Mouse (Mus musculus) bone marrow, adult 2 months (tissue): ENCODE results near the gene Fam183b. TPM values are rescaled to one million over a fixed set of nuclear protein-coding genes. Genes with fewer than 3 reads are reported as not detected.
"Not testable (repeated sequence)": the region's sequence is repeated elsewhere in the genome, so short reads cannot be mapped to it uniquely, and the experiment has no call there.

ENCODE experiments used
- H3K27ac ChIP-seq: fragments of 200-500 bp; 2 replicates; pipeline ENCODE4 v1.5.1; 2012; ENCODE audit warnings: low read depth, mild to moderate bottlenecking, control low read depth, inconsistent platforms, low read length; ENCODE audit not compliant: control insufficient read depth, poor library complexity, insufficient read depth
- H3K4me1 ChIP-seq: fragments of 200-500 bp; 2 replicates; pipeline ENCODE4 v1.6.1; 2011; ENCODE audit warnings: low read length; ENCODE audit not compliant: control insufficient read depth, insufficient read depth
- H3K4me3 ChIP-seq: fragments of 200-500 bp; replicated peaks from 2 replicates; pipeline ENCODE3; 2011; ENCODE audit warnings: mild to moderate bottlenecking, low read depth, low read length, control low read depth; ENCODE audit not compliant: control insufficient read depth
- CTCF ChIP-seq: fragments of 200-500 bp; IDR thresholded peaks from 2 replicates; pipeline ENCODE4 v1.5.1; 2011; ENCODE audit warnings: low read length, control low read depth; ENCODE audit not compliant: control insufficient read depth, insufficient read depth
- POLR2A ChIP-seq: fragments of 200-500 bp; IDR thresholded peaks from 2 replicates; pipeline ENCODE4 v1.6.1; 2011; ENCODE audit warnings: low read depth, mild to moderate bottlenecking, control low read depth, low read length, borderline replicate concordance; ENCODE audit not compliant: control insufficient read depth
- WGBS: fragments of 180-500 bp; shearing (Covaris S2); methylation state at CpG from one replicate; pipeline ENCODE4 v1.1.7; 2018; 5-methylcytosine and 5-hydroxymethylcytosine counted together
- polyA plus RNA-seq: library from polyadenylated mRNA; stranded (reverse); fragments of >200 nt; gene quantifications from 2 replicates; pipeline ENCODE4 v1.2.4, GENCODE M21; 2011; ENCODE audit warnings: low replicate concordance; ENCODE audit not compliant: missing spikeins, insufficient read depth, insufficient read length

The Fam183b gene
- polyA plus RNA-seq, 1 experiment, result not detected

DNA sequence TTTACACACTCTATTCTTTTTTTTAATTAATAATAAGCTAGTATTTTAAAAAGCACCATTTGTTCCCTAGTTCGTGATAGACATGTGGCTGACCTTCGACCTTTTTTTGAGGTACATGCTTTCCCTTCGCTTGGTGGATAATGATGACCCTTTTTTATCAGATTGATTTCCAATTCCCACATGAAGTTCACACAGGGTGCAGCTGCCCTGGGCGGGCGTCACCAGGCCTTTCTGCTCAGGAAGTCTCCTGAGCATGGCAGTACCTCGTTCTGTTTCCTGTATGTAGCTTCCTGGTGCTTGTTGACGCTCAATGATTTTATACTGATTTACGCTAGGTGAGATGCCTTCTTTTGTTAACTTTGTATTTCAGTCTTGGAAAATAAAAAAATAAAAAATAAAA is 13.4 kb downstream of the Fam183b start:
- WGBS, result 43% methylated on average over 8 of the region's 8 CpGs
- Histone ChIP-seq H3K27ac (no peak overlapping the region), H3K4me3 (no peak overlapping the region), H3K4me1 (no peaks in the 10 kb centered on the region; the same call in 1 of the 2 replicates)
- TF ChIP-seq POLR2A, result no peak
- TF ChIP-seq CTCF, result no peak

DNA sequence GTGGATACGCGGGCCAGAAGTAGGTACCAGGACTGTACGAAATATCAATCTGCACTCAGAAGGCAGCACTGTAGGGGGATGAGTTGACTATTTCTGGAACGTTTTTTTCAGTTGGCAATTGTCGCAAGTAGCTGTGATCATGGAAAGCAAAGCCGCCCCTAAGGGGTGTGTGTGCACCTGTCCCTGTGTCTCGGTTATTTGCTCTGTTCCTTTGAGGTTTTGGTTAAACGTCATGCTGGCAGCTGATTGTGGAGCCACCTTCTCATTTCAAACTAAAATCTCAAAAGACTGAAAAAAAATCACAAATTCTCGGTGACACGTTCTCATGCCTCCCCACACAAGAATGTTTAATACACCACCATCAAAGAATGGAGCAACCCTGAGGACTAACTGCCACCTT is 14.1 kb downstream of the Fam183b start:
- no peaks in the 10 kb centered on the region; the same call in 1 of the 2 replicates for H3K4me1 ChIP-seq
- H3K27ac ChIP-seq, result no peak overlapping the region
- 75% methylated on average over 10 of the region's 10 CpGs for WGBS
- TF ChIP-seq POLR2A (no peak), CTCF (no peak)
- no peak overlapping the region for H3K4me3 ChIP-seq

DNA sequence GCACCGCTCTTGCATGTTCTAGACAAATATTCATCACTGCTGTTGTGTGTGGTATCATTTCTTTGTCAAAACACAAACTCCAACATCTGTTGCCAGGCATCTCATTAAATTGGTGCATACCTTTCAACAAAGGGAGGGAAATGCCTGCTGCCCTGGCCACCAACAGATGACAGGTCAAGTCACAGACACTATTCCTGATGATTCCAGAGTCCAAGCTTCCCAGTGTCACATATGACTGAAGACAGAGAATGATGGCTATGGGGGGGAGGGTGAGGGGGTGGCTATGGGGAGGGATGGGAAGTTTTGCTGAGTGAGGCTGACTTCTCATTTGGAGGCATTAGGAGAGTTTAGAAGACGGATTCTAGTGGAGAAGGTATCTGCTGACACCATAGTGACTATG is 17.6 kb downstream of the Fam183b start:
- 78% methylated on average over 2 of the region's 2 CpGs for WGBS
- Histone ChIP-seq H3K27ac (no peak overlapping the region), H3K4me3 (no peak overlapping the region), H3K4me1 (no peaks in the 10 kb centered on the region; the same call in 1 of the 2 replicates)
- no peak for TF ChIP-seq POLR2A
- TF ChIP-seq CTCF, result no peak

DNA sequence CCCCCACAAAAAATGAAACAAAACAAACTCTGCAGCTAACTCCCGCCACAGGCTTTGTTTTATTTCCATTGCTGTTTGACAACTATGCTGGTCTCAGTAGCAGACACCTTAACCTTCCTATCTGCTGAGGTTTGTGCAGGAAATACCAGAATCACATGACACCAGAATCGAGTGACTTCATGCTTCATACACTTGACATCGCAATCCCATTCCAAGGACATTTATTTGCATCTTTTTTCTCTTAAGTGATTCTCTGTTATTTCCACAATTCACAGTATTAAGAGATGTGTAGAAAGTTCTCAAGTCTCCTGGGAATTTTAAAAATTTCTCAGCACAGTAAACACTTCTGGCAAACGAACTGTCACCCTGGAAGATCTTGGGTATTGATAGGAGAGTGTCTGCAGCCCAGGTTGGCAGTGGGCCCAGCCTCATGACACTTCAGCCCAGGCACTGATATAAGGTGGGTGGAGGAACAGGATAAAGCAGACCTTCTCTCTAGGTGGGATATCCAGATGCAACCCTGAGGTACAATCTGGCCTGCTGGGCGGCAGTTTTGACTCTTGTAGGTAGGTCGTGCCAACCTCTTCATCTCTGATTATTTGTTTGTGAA is 19.2 kb downstream of the Fam183b start, which contains the start of gene Olfr314:
Olfr314 (plus strand) TSS at position 473 of the 610 bp plus-strand sequence.
- H3K4me3 ChIP-seq, result no peak within 1 kb of the TSS
- no peak within 1 kb of the TSS for H3K27ac ChIP-seq
- TF ChIP-seq POLR2A, result no peak
- no peak for TF ChIP-seq CTCF
- H3K4me1 ChIP-seq, result no peaks in the 10 kb centered on the region
- 51% methylated on average over 6 of the region's 6 CpGs for WGBS

DNA sequence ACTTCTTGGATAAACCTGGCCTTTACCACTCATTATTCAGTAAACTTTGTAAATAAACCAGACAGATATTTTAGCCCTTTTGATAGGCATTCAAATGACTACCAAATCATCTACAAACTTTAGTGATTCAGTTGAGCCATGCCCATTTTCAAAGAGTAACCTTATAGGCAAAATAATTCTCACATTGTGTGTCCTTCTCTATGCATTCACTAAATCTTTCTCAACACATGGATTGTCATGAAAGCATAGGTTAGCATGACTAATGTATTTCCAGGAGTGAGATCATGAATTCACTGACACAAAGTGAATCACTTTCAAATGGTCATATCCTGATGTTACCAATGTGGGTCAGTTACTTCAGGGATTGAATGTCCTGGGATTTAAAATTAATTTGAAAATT is 28.9 kb downstream of the Fam183b start, which contains the start of gene Olfr315:
Olfr315 (plus strand) TSS at position 301 of the 400 bp plus-strand sequence.
- no peak for TF ChIP-seq CTCF
- TF ChIP-seq POLR2A, result no peak
- Histone ChIP-seq H3K4me1 (no peaks in the 10 kb centered on the region), H3K27ac (no peak within 1 kb of the TSS), H3K4me3 (no peak within 1 kb of the TSS)

DNA sequence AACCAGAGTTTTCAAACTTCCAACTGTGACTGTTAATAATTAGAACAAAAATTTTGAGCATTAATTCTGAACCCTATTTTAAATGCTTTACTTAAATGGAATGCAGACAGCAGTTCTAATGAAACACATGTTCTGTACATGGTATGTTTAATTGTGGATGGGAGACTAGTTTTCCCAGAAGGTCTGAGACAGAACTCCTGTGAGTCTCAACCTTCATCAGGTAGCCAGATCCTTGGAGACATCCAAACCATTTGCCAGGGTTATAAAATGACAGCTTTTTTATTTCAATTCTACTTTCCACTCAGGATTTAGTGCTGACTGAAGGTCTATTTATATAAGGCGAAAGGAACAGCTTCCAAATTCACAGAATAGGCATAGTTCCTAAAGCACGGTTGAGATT is 49.3 kb downstream of the Fam183b start, which contains the start of gene Olfr316:
Olfr316 (plus strand) TSS at position 301 of the 400 bp plus-strand sequence.
- Histone ChIP-seq H3K27ac (no peak within 1 kb of the TSS), H3K4me3 (no peak within 1 kb of the TSS), H3K4me1 (no peaks in the 10 kb centered on the region)
- TF ChIP-seq POLR2A (no peak), CTCF (no peak)
- WGBS, result 83% methylated on average over 2 of the region's 2 CpGs

DNA sequence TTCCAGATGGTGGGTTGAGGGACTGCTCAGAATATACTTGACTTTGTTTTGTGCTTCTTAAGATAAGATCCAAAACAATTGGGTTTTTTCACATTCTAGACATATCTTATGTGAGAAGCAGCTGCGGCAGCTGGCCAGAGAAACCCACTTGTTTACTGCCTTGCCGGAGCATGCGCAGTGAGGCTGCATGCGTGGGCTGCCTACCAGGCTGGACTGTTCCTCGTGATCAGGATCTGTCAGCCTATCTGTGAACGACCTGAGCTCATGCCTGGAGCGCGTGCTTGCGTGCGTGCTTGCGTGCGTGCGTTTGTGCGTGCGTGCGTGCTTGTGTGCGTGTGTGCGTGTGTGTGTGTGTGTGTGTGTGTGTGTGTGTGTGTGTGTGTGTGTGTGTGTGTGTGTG is 50.7 kb downstream of the Fam183b start:
- 76% methylated on average over 18 of the region's 18 CpGs for WGBS

More for the DNA sequence above, 50.7 kb downstream of the Fam183b start:
- H3K27ac ChIP-seq, H3K4me3 ChIP-seq, H3K4me1 ChIP-seq: not testable (repeated sequence)

Other genes with a start within 250 kb of the Fam183b start
- gene Olfr328, start 246.3 kb downstream of the Fam183b start, polyA plus RNA-seq, result not detected in 2 replicates
- gene Olfr224, start 231.4 kb downstream of the Fam183b start, polyA plus RNA-seq, result not detected in 2 replicates
- gene Olfr325, start 224.2 kb downstream of the Fam183b start, polyA plus RNA-seq, result not detected in 2 replicates
- not detected in 2 replicates for gene Olfr324, start 206.8 kb downstream of the Fam183b start, polyA plus RNA-seq
- gene 2210407C18Rik, start 185.9 kb downstream of the Fam183b start, polyA plus RNA-seq, result not detected in 2 replicates
- not detected in 2 replicates for gene Olfr323, start 171.5 kb downstream of the Fam183b start, polyA plus RNA-seq
- 24.8 and 27.5 TPM in 2 replicates for gene Trim58, start 161.5 kb downstream of the Fam183b start, polyA plus RNA-seq
- 0.77 TPM in 1 of 2 replicates, not detected in the other for gene Olfr322, start 143.2 kb downstream of the Fam183b start, polyA plus RNA-seq
- not detected in 2 replicates for gene Olfr320, start 120.9 kb downstream of the Fam183b start, polyA plus RNA-seq
- gene Olfr319, start 102.8 kb downstream of the Fam183b start, polyA plus RNA-seq, result not detected in 2 replicates
- gene Olfr318, start 77.9 kb downstream of the Fam183b start, polyA plus RNA-seq, result not detected in 2 replicates
- not detected in 2 replicates for gene Olfr317, start 62.7 kb downstream of the Fam183b start, polyA plus RNA-seq
- gene Olfr316, start 49.2 kb downstream of the Fam183b start, polyA plus RNA-seq, result not detected in 2 replicates
- not detected in 2 replicates for gene Olfr315, start 28.8 kb downstream of the Fam183b start, polyA plus RNA-seq
- not detected in 2 replicates for gene Olfr314, start 19.0 kb downstream of the Fam183b start, polyA plus RNA-seq
- not detected in 2 replicates for gene Olfr313, start 13.0 kb upstream of the Fam183b start, polyA plus RNA-seq
- not detected in 2 replicates for gene Olfr312, start 27.3 kb upstream of the Fam183b start, polyA plus RNA-seq
- gene Olfr311, start 37.3 kb upstream of the Fam183b start, polyA plus RNA-seq, result not detected in 2 replicates
- 1.4 and 1.6 TPM in 2 replicates for gene Gm12258, start 45.2 kb upstream of the Fam183b start, polyA plus RNA-seq
- gene 2810021J22Rik, start 65.3 kb upstream of the Fam183b start, polyA plus RNA-seq, result 1.3 and 5.5 TPM in 2 replicates
- gene Zfp39, start 102.3 kb upstream of the Fam183b start, polyA plus RNA-seq, result 8.4 and 10.2 TPM in 2 replicates
- 65.1 and 93.5 TPM in 2 replicates for gene Btnl10, start 115.9 kb upstream of the Fam183b start, polyA plus RNA-seq
- 108 and 135 TPM in 2 replicates for gene Rnf187, start 137.0 kb upstream of the Fam183b start, polyA plus RNA-seq
- 18.8 and 22.9 TPM in 2 replicates for gene Hist3h2ba, start 147.0 kb upstream of the Fam183b start, polyA plus RNA-seq
- gene Hist3h2a, start 152.7 kb upstream of the Fam183b start, polyA plus RNA-seq, result 22.9 and 25.6 TPM in 2 replicates
- gene Trim17, start 152.7 kb upstream of the Fam183b start, polyA plus RNA-seq, result 0.29 TPM in 1 of 2 replicates, not detected in the other
- 37.2 and 67.8 TPM in 2 replicates for gene Trim11, start 176.1 kb upstream of the Fam183b start, polyA plus RNA-seq